ENCODE assay signal across 9 mouse cellular contexts in the genomic region with DNA sequence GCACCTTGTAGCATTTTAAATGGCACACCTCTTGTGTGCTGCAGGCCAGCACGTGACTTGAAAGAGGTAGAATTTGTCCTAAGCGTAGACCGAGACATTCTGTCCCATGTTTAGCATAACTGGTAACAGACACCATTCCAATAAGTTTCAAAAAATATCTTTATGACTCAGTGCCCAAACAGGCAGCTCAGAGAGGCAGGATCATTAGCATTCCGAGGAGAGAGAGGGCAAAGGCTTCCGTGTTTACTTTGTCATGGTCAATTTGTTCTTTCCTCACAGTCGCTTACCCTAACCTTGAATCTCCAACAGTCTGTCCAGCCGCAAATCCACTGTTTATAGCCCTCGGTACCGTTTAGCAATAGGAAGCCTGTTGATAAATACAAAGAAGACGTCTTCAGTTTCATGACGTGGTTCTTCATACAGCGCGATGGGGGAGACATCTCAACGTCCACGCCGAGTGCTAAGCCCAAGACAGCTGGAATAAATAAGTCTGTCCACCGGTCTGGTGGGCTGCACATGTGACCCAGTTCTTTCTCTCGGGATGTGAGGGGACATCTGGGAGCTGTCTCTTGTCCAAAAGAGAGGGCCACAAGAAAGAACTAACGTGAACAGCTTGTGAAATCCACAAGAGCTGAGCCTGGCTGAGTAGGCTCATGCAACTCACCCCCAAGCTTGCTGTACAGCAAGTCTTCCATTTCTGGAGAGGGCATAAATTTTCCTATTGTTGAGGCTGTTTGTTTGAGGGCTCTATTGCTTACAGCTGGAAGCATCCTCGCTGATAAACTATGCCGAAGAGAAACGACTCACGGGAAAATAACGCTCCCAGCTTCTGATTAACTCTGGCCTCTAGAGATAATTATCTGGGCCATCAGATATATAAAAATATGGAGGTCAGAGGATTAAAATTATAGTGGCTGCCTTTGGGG. TPM values are rescaled to one million over a fixed set of nuclear protein-coding genes. Genes with fewer than 3 reads are reported as not detected.
A peak's percentile ranks its signal among the peaks of the same experiment; 100 is the strongest.
DNase-seq lines count a peak whose midpoint lies in the region; ATAC-seq and TF ChIP-seq lines count a peak whose summit lies in the region.
"Had no signal": no experiment of that assay in that cellular context is flagged by ENCODE, and none has a peak within 500 bp of the region (broad histone marks: within the 10 kb centered on the region; RNA-seq: fewer than 3 reads in every experiment).

No protein-coding gene starts in this region.

- ATAC-seq in limb, embryonic 15.5 days (ENCODE audit: insufficient number of reproducible peaks, low FRiP score, low TSS enrichment, low read depth) = no peak
- no peak for ATAC-seq in midbrain, embryonic 11.5 days (ENCODE audit: low FRiP score)

- 57% methylated on average over 24 of the region's 24 CpGs for WGBS in limb, embryonic 15.5 days
- 72% methylated on average over 24 of the region's 24 CpGs for WGBS in limb, embryonic 10.5 days
- WGBS in kidney, adult 2 months = 25% methylated on average over 24 of the region's 24 CpGs
- WGBS in midbrain, embryonic 11.5 days = 75% methylated on average over 24 of the region's 24 CpGs
- WGBS in heart, adult 2 months = 71% methylated on average over 24 of the region's 24 CpGs

- 0 out of 2 replicates have a peak overlapping the region, but pooled peaks have one; percentile 5 for H3K4me2 ChIP-seq in limb, embryonic 15.5 days
- no peak overlapping the region for H3K4me2 ChIP-seq in midbrain, embryonic 11.5 days

- no peak for TF ChIP-seq EP300 in heart, adult 2 months (IDR thresholded peaks at IDR 0.05; ENCODE audit: insufficient read depth, low read depth, low read length)

- no peak overlapping the region for H3K4me3 ChIP-seq in limb, embryonic 15.5 days
- no peak overlapping the region for H3K4me3 ChIP-seq in limb, embryonic 10.5 days
- peak overlapping the region; percentile 5; the same call in 1 of the 2 replicates for H3K4me3 ChIP-seq in kidney, adult 2 months (ENCODE audit: insufficient read depth, low read depth, low read length)
- no peak overlapping the region for H3K4me3 ChIP-seq in midbrain, embryonic 11.5 days (ENCODE audit: low read depth, low read length)
- H3K4me3 ChIP-seq in heart, adult 2 months = no peak overlapping the region

- no peaks in the 10 kb centered on the region for H3K9me3 ChIP-seq in limb, embryonic 15.5 days
- H3K9me3 ChIP-seq in limb, embryonic 10.5 days (replicated peaks) = no peaks in the 10 kb centered on the region
- no peaks in the 10 kb centered on the region for H3K9me3 ChIP-seq in midbrain, embryonic 11.5 days (ENCODE audit: control insufficient read depth, low read length)

- TF ChIP-seq CTCF in kidney, adult 2 months (conservative IDR thresholded peaks at IDR 0.05; ENCODE audit: insufficient read depth, insufficient read length, low read depth, low read length) = no peak
- TF ChIP-seq CTCF in heart, adult 2 months (IDR thresholded peaks at IDR 0.05) = no peak

- H3K4me1 ChIP-seq in limb, embryonic 15.5 days = no peaks in the 10 kb centered on the region
- peaks cover 7% of the 10 kb centered on the region for H3K4me1 ChIP-seq in limb, embryonic 10.5 days
- H3K4me1 ChIP-seq in kidney, adult 2 months (ENCODE audit: control insufficient read depth, insufficient read depth, low read length) = no peaks in the 10 kb centered on the region; the same call in 1 of the 2 replicates
- H3K4me1 ChIP-seq in midbrain, embryonic 11.5 days (ENCODE audit: control insufficient read depth, insufficient read depth, low read length) = no peaks in the 10 kb centered on the region
- H3K4me1 ChIP-seq in heart, adult 2 months (ENCODE audit: control insufficient read depth, insufficient read depth, low read length) = peaks cover 1% of the 10 kb centered on the region; the same call in 1 of the 2 replicates

- intact Hi-C loops in heart, adult 2 months (cut with DNase I) = no loop called here

- no peak overlapping the region for H3K27ac ChIP-seq in limb, embryonic 15.5 days
- H3K27ac ChIP-seq in limb, embryonic 10.5 days = no peak overlapping the region
- peak overlapping the region; percentile 79 for H3K27ac ChIP-seq in kidney, adult 2 months (ENCODE audit: insufficient read depth, low read depth, low read length)
- no peak overlapping the region for H3K27ac ChIP-seq in midbrain, embryonic 11.5 days (ENCODE audit: low read depth, low read length)
- no peak overlapping the region for H3K27ac ChIP-seq in heart, adult 2 months
- H3K27ac ChIP-seq: liver, embryonic 14.5 days had no signal

- TF ChIP-seq POLR2A in kidney, adult 2 months (IDR thresholded peaks at IDR 0.05; ENCODE audit: low read depth, low read length) = no peak
- TF ChIP-seq POLR2A in heart, adult 2 months (IDR thresholded peaks at IDR 0.05; ENCODE audit: insufficient read depth, low read depth, low read length) = no peak

- DNase-seq in limb, embryonic 10.5 days (ENCODE audit: low spot score) = no peak
- peak; percentile 36 for DNase-seq in embryo, embryonic 10.5 days (ENCODE audit: low spot score)
- peak; percentile 68 for DNase-seq in kidney, adult 2 months
- DNase-seq in retina, embryonic 14.5 days (ENCODE audit: low spot score) = peak; percentile 13
- no peak for DNase-seq in spleen, adult 12 weeks (ENCODE audit: low spot score)
- no peak for DNase-seq in midbrain, embryonic 11.5 days (ENCODE audit: low spot score, missing footprints)
- DNase-seq in heart, adult 2 months = no peak

- no peaks in the 10 kb centered on the region for H3K36me3 ChIP-seq in limb, embryonic 15.5 days
- H3K36me3 ChIP-seq in limb, embryonic 10.5 days = no peaks in the 10 kb centered on the region
- H3K36me3 ChIP-seq in kidney, adult 2 months (ENCODE audit: control insufficient read depth, insufficient read depth, low read length) = no peaks in the 10 kb centered on the region
- no peaks in the 10 kb centered on the region for H3K36me3 ChIP-seq in midbrain, embryonic 11.5 days (ENCODE audit: control insufficient read depth, insufficient read depth, low read length)
- H3K36me3 ChIP-seq in heart, adult 2 months (ENCODE audit: control insufficient read depth, insufficient read depth, low read length) = no peaks in the 10 kb centered on the region

- H3K79me2 ChIP-seq in heart, adult 2 months (replicated peaks; ENCODE audit: control insufficient read depth, insufficient read depth, low read length) = no peaks in the 10 kb centered on the region

- no peak overlapping the region for H3K9ac ChIP-seq in limb, embryonic 15.5 days
- no peak overlapping the region for H3K9ac ChIP-seq in midbrain, embryonic 11.5 days (ENCODE audit: low read length)
- no peak overlapping the region for H3K9ac ChIP-seq in heart, adult 2 months (ENCODE audit: low read depth, low read length)
- H3K9ac ChIP-seq: liver, embryonic 14.5 days had no signal

- H3K27me3 ChIP-seq in limb, embryonic 15.5 days = no peaks in the 10 kb centered on the region
- H3K27me3 ChIP-seq in limb, embryonic 10.5 days (ENCODE audit: low read depth, poor library complexity, severe bottlenecking) = no peaks in the 10 kb centered on the region
- no peaks in the 10 kb centered on the region for H3K27me3 ChIP-seq in kidney, adult 2 months (replicated peaks; ENCODE audit: control insufficient read depth, insufficient read depth, low read length)
- H3K27me3 ChIP-seq in midbrain, embryonic 11.5 days (ENCODE audit: control insufficient read depth, insufficient read depth, low read length) = no peaks in the 10 kb centered on the region
- H3K27me3 ChIP-seq in heart, adult 2 months (ENCODE audit: control insufficient read depth, insufficient read depth, low read length) = no peaks in the 10 kb centered on the region

RNA-seq across cellular contexts. Expression of a gene that starts 47.7 kb away (rescaled TPM):
- polyA plus RNA-seq in limb, embryonic 15.5 days (2015; fragmentation: Nextera tagmentation; extraction: Ambion mirVana) = 74.5 and 76.8 TPM in 2 replicates
- 126 and 128 TPM in 2 replicates for polyA plus RNA-seq in limb, embryonic 10.5 days (2016; fragmentation: Nextera tagmentation; extraction: Ambion mirVana)
- polyA plus RNA-seq in kidney, adult 2 months (2012; rRNA removed) = 186 and 203 TPM in 2 replicates
- polyA plus RNA-seq in midbrain, embryonic 11.5 days (2014; fragmentation: Nextera tagmentation; extraction: Ambion mirVana) = 177 and 192 TPM in 2 replicates
- 10 to 100 TPM; 38.8 to 41.1 TPM for total RNA-seq in heart, adult 2 months (2021)
- polyA plus RNA-seq in heart, adult 2 months (2012; rRNA removed) = 33.2 and 50.8 TPM in 2 replicates

Comparison
In these comparisons a context has a peak if more than half of its experiments do, and no peak if none do; other contexts are left out.
1. DNase-seq: peak in embryo, embryonic 10.5 days (single experiment), kidney, adult 2 months (single experiment) and retina, embryonic 14.5 days (single experiment); none in limb, embryonic 10.5 days (single experiment), spleen, adult 12 weeks (single experiment), midbrain, embryonic 11.5 days (single experiment) and heart, adult 2 months (0 of 2).